Mouse (Mus musculus): Measurements from ENCODE around the gene Dhx16.

- TF ChIP-seq CTCF (IDR thresholded peaks at IDR 0.05; ENCODE audit: low read depth): no peak
- no peak for TF ChIP-seq EP300 (IDR thresholded peaks at IDR 0.05; ENCODE audit: low read depth)
Observed at GRCm38 (mm10) chr17:35833239-35833751, 46.3 kb upstream of the Dhx16 start.
